Mouse (Mus musculus) MEL (cell line): ENCODE data around the gene P3h3.

Experiments used
- CHD1 ChIP-seq: IDR thresholded peaks from 2 replicates; pipeline ENCODE4 v1.6.1; 2012; ENCODE audit warnings: low read depth, mild to moderate bottlenecking, inconsistent platforms, low read length, improper control_type of control experiment
- CTCF ChIP-seq, 3 experiments: IDR thresholded peaks in 2 of 3; conservative IDR thresholded peaks in 1 of 3; 2 replicates each; pipeline ENCODE4 v1.5.1; 2011 to 2012; ENCODE audit warnings: low read length in 3 of 3, low read depth in 2 of 3, mild to moderate bottlenecking in 2 of 3, improper control_type of control experiment in 1 of 3, inconsistent platforms in 1 of 3, mixed read lengths in 1 of 3, moderate library complexity in 1 of 3; ENCODE audit not compliant: control insufficient read depth in 1 of 3, insufficient read depth in 1 of 3, poor library complexity in 1 of 3, severe bottlenecking in 1 of 3
- MXI1 ChIP-seq: IDR thresholded peaks from 2 replicates; pipeline ENCODE4 v1.6.1; 2011; ENCODE audit warnings: mild to moderate bottlenecking, low read depth, low read length, improper control_type of control experiment
- TBP ChIP-seq: IDR thresholded peaks from 2 replicates; pipeline ENCODE4 v1.8.0; 2011; ENCODE audit warnings: low read depth, low read length, improper control_type of control experiment
- TCF12 ChIP-seq: IDR thresholded peaks from 2 replicates; pipeline ENCODE4 v1.6.1; 2014; ENCODE audit warnings: low read depth, mild to moderate bottlenecking, inconsistent platforms, low read length, improper control_type of control experiment, moderate library complexity
- ZMIZ1 ChIP-seq: IDR thresholded peaks from 2 replicates; pipeline ENCODE4 v1.6.1; 2012; ENCODE audit warnings: low read depth, mild to moderate bottlenecking, inconsistent platforms, low read length, improper control_type of control experiment, moderate library complexity
- ZNF384 ChIP-seq: IDR thresholded peaks from 2 replicates; pipeline ENCODE4 v1.6.1; 2012; ENCODE audit warnings: low read depth, mild to moderate bottlenecking, inconsistent platforms, low read length, improper control_type of control experiment

DNA sequence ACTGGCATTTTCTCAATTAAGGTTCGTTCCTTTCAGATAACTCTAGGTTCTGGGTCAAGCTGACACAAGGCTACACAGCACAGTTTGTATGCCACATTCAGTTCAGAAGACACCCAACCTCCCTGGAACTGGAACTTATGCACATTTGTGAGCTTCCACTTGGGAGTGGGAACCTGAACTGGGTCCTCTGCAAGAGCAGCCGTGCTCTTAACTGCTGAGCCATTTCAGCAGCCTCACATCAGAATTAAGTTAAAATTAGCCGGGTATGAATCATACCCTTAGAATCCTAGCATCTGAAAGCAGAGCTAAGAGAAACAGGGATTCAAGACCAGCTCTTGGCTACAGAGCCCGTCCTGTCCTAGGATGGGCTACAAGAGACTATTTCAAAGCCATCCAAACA, 50.2 kb downstream of the P3h3 start:
- TF ChIP-seq CTCF (IDR thresholded peaks at IDR 0.05 in 2 of 3, conservative IDR thresholded peaks at IDR 0.05 in 1 of 3; ENCODE audit: control insufficient read depth in 1 of 3, insufficient read depth in 1 of 3, low read depth in 2 of 3, low read length in 3 of 3, poor library complexity in 1 of 3, severe bottlenecking in 1 of 3) = no peak
- TF ChIP-seq MXI1 = no peak
- no peak for TF ChIP-seq CHD1
- no peak for TF ChIP-seq TCF12
- TF ChIP-seq ZMIZ1 = no peak
- no peak for TF ChIP-seq TBP
- TF ChIP-seq ZNF384 = no peak
